Mouse (Mus musculus) layer of hippocampus, adult 9-11 months (tissue): Measurements from ENCODE around the gene Evi5l.

Experiments
- DNase-seq: peaks from one replicate; pipeline ENCODE4 v3.0.0; 2022

Evi5l gene

GRCm38 (mm10) chr8:4205246-4206123, 39.1 kb downstream of the Evi5l start:
- no peak for DNase-seq

- no peak for DNase-seq
Observed at GRCm38 (mm10) chr8:4206182-4207015, 40.0 kb downstream of the Evi5l start.

DNA sequence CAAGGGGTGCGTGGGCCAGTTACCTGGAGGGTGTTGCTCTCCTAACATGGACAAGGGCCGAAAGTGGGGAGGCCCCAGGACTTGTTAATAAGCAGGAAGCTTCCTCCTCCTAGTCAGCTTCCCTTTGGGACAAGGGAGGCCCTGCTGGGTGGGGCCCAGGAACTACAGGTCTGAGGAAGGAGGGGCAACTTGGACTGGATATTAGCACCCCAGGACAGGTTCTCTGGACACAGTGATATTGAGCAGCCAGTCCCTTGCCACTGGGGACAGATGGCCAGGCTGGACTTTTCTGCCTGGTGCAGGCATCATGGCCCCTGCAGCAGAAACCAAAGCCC, 40.6 kb downstream of the Evi5l start:
- DNase-seq, result no peak

- no peak for DNase-seq
Observed at GRCm38 (mm10) chr8:4211097-4211496, 44.7 kb downstream of the Evi5l start.

- DNase-seq, result no peak
Observed at GRCm38 (mm10) chr8:4212809-4213209, 46.4 kb downstream of the Evi5l start.

- no peak for DNase-seq
Observed at GRCm38 (mm10) chr8:4213210-4214005, 47.0 kb downstream of the Evi5l start.

DNA sequence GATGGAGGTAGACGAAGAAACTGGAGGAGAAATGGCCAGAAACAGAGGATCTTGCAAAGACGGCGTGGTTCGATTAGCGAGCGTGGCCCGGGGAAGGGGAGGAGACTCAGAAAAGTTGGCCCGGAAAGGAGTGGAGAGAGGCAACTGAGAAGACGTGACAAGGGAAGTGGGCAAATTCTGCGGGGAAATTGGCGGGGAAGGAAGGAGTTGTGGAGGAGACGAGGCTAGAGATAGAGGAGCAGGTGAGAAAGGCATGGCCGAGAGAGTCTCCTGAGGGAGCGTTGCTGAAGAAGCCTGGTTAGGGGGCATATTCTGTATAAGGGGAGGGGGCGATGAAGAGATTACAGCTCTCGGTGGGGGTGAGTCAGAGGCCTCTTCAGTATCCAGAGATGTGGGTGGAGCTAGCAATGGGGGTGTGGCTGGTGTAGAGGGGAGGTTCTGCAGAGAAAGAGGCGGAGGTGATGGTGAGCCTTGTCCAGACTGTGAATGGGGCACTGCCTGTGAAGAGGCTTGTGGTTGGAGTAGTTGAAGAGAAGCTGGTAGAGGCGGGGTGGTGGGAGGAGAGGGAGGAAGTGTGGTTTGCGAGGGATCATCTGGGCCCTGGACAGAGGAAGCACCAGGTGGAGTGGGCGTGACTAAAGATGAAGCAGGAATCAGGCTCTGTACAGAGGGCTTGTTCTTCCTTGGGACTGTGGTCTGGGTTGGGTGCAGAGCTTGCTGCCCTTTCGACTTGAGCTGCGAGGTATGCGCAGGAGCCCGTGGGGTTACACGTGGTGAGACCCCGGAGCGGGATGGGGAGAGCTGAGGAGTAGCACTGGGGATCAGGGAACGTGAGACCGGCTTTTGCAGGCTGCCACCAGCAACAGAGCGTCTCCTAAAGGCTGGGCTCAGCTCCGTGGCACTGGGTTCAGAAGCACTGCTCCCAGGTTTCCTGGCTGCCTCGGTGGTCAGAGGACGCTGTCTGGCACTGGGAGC, 47.9 kb downstream of the Evi5l start:
- peak; percentile 45 for DNase-seq

DNA sequence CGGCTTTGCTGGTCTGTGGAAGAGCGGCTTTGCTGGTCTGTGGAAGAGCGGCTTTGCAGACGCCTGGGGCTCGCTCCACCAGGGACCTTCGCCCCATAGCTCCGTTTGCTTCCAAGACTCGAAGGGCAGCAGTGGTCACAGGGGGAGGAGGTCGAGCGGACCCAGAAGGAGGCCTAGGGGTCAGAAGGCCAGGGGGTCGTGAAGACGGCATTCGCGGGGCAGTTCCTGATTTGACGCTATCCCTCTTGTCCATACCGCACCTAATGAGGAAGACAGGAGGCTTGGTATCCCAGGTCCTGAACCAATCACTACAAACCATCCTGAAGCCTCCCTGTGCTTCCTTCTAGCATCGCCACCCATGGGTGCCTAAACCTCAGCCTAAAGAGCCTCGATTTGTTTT, 49.9 kb downstream of the Evi5l start:
- DNase-seq, result no peak

- DNase-seq, result peak; percentile 74
Observed at GRCm38 (mm10) chr8:4216791-4217621, 50.6 kb downstream of the Evi5l start, which contains the start of gene Prr36. TSS of gene Prr36 (minus strand) at chr8:4217459.

GRCm38 (mm10) chr8:4219617-4220016, 53.2 kb downstream of the Evi5l start:
- no peak for DNase-seq

- no peak for DNase-seq
Observed at GRCm38 (mm10) chr8:4222059-4222458, 55.7 kb downstream of the Evi5l start.

DNA sequence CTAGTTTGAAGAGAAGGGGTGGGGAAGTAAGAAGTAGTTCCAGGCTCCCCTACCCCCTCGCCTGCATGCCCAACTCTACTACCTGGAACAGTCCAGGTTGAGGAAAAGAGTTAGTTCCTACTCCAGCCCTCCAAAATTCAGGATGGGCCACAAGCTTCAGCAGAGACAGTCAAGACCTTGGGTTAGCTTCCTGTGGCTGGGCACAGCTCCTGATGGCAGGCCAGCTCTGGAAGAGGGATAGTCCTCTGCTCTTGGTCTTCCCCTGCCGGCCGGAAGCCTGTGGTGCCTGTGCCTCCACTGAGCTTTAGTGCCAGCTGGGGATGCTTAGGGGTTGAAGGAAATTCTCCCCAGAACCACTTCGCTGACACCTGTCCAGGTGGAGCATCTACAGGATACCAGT, 60.0 kb downstream of the Evi5l start:
- no peak for DNase-seq

DNA sequence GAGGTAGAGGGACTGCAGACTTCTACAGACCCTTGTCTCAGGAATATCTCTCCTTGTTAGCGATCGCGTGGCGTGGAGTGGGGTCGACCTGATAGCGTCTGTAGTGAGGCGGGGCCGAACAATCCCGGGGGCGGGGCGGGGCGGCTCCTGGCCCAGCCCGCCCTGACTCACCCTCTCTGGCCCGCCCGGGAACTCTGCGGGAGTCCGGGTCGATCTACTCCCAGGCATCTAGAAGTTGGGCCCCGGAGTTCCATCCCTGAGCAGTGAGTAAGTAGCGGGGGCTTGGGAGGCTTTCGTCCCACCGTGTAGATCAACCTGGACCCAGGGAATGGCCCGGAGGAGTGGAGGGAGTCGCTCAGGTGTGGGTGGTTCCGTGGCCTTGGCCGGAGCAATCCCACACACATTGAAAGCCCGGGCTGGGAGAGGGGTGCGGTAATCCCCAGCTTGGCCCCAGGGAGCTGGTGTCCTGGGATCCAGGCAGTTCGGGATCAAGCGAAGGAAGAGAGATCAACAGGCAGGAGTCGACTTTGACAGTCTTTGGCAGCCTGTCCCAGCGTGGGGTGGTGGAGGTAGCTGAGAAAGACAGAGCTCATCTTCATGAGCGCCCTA, 60.5 kb downstream of the Evi5l start, which contains the start of gene Lrrc8e:
Gene Lrrc8e (plus strand): TSS at position 89 of the 609 bp plus-strand sequence.
- DNase-seq, result no peak

- DNase-seq, result no peak
Observed at GRCm38 (mm10) chr8:4227919-4228318, 61.6 kb downstream of the Evi5l start.

DNA sequence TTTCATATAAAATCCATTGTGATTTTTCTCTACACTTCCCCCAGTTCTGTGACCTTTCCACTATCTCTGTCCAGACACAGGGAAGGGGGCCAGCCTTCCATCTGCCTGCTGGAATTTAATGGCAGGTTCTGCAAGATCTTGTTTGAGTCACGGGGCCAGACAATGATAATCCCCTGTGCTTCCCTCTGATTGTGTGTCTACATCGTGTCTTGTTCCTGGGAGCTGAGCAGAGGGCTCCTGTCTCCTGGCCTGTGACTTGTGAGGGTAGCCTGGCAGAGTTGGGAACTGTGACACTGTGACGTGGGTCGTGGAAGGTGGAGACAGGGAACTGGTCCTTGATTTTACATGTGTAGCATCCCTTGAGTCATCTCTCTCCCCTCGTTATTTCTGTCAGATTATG, 63.4 kb downstream of the Evi5l start:
- DNase-seq, result no peak

- DNase-seq, result no peak
Observed at GRCm38 (mm10) chr8:4230612-4231351, 64.4 kb downstream of the Evi5l start.

- no peak for DNase-seq
Observed at GRCm38 (mm10) chr8:4237814-4238433, 71.6 kb downstream of the Evi5l start.

DNA sequence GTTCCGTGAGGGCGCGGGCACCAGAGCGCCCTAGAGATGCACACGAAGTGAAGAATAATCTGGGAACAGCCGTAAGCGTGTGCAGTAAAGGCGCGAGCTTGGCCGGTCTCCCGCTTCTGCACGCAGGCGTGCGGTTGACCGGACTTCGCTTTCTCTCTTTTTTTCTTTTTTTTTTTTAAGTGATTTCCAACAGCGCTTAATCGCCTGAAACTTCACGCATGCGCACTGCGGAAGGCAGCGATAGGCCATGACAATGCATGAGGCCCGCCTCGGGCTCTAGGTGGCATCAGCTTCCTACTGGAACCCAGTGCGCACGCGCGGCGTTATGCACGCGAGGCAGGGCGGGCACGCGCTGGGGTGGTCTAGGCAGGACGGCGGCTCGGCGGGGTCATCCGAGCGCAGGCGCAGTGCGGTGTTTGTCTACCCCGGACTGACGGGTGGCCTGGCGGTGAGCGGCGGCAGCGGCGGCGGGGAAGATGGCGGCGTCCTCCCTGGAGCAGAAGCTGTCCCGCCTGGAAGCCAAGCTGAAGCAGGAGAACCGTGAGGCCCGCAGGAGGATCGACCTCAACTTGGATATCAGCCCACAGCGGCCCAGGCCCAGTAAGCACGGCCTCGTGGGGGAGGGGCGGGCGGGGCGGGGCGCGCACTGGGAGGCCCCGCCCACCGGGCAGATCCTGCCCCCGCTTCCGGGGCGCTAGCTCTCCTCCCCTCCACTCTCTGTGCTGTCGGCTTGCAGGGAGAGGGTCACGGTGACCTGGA, 72.2 kb downstream of the Evi5l start, which contains the start of the genes Map2k7 and Gm49320:
Gene Map2k7 (plus strand): TSS at position 307 of the 759 bp plus-strand sequence.
Gene Gm49320 (plus strand): TSS at position 432 of the 759 bp plus-strand sequence.
- DNase-seq, result peak; percentile 100
